Mouse (Mus musculus): ENCODE results near the gene Prkcb. TPM values are rescaled to one million over a fixed set of nuclear protein-coding genes. Genes with fewer than 3 reads are reported as not detected.

Gene Prkcb
- total and polyA plus RNA-seq, 2 experiments from 2014 or later, result 196 to 307 TPM

- Histone ChIP-seq H3K27me3 (ENCODE audit: insufficient read depth, low read length) (no peaks in the 10 kb centered on the region), H3K4me2 (ENCODE audit: low read depth, low read length, poor library complexity, severe bottlenecking) (peak overlapping the region; percentile 36), H3K4me3 (ENCODE audit: low read depth, low read length) (0 out of 2 replicates have a peak overlapping the region, but pooled peaks have one; percentile 8), H3K9ac (replicated peaks; ENCODE audit: low read length, poor library complexity, severe bottlenecking) (0 out of 2 replicates have a peak overlapping the region, but pooled peaks have one; percentile 29), H3K9me3 (ENCODE audit: low read length) (no peaks in the 10 kb centered on the region), H3K4me1 (ENCODE audit: insufficient read depth, low read length) (peaks cover 17% of the 10 kb centered on the region), H3K36me3 (ENCODE audit: insufficient read depth, low read length) (no peaks in the 10 kb centered on the region), H3K27ac (ENCODE audit: low read depth, low read length) (peak overlapping the region; percentile 40)
- no peak for TF ChIP-seq CTCF (IDR thresholded peaks at IDR 0.05)
- ATAC-seq (ENCODE audit: low FRiP score) (peak; percentile 87), DNase-seq (ENCODE audit: low spot score) (peak; percentile 96)
- 2% methylated on average over 21 of the region's 21 CpGs for WGBS
Measured at GRCm38 (mm10) chr7:122404571-122405393, 116.2 kb downstream of the Prkcb start.

GRCm38 (mm10) chr7:122406625-122407024 lies 118.1 kb downstream of the Prkcb start:
- no peaks in the 10 kb centered on the region for H3K27me3 ChIP-seq (ENCODE audit: insufficient read depth, low read length)
- DNase-seq (ENCODE audit: low spot score) (peak; percentile 41), ATAC-seq (ENCODE audit: low FRiP score) (peak; percentile 47; the same call in 1 of the 2 replicates)
- TF ChIP-seq CTCF (IDR thresholded peaks at IDR 0.05), result no peak
- peaks cover 17% of the 10 kb centered on the region for H3K4me1 ChIP-seq (ENCODE audit: insufficient read depth, low read length)
- no peaks in the 10 kb centered on the region for H3K36me3 ChIP-seq (ENCODE audit: insufficient read depth, low read length)
- H3K9ac ChIP-seq (replicated peaks; ENCODE audit: low read length, poor library complexity, severe bottlenecking), result no peak overlapping the region
- WGBS, result 14% methylated on average over 13 of the region's 13 CpGs
- H3K27ac ChIP-seq (ENCODE audit: low read depth, low read length), result peak overlapping the region; percentile 63; the same call in 1 of the 2 replicates
- H3K9me3 ChIP-seq (ENCODE audit: low read length), result no peaks in the 10 kb centered on the region
- no peak overlapping the region for H3K4me2 ChIP-seq (ENCODE audit: low read depth, low read length, poor library complexity, severe bottlenecking)
- H3K4me3 ChIP-seq (ENCODE audit: low read depth, low read length), result no peak overlapping the region

- DNase-seq (ENCODE audit: low spot score) (no peak), ATAC-seq (ENCODE audit: low FRiP score) (no peak)
- Histone ChIP-seq H3K36me3 (ENCODE audit: insufficient read depth, low read length) (no peaks in the 10 kb centered on the region), H3K9me3 (ENCODE audit: low read length) (no peaks in the 10 kb centered on the region), H3K4me3 (ENCODE audit: low read depth, low read length) (no peak overlapping the region), H3K27me3 (ENCODE audit: insufficient read depth, low read length) (no peaks in the 10 kb centered on the region), H3K27ac (ENCODE audit: low read depth, low read length) (no peak overlapping the region), H3K4me1 (ENCODE audit: insufficient read depth, low read length) (peaks cover 10% of the 10 kb centered on the region), H3K9ac (replicated peaks; ENCODE audit: low read length, poor library complexity, severe bottlenecking) (no peak overlapping the region), H3K4me2 (ENCODE audit: low read depth, low read length, poor library complexity, severe bottlenecking) (no peak overlapping the region)
- no peak for TF ChIP-seq CTCF (IDR thresholded peaks at IDR 0.05)
- 86% methylated on average over 6 of the region's 6 CpGs for WGBS
Measured at GRCm38 (mm10) chr7:122409945-122410344, 121.4 kb downstream of the Prkcb start.

- H3K4me2 ChIP-seq (ENCODE audit: low read depth, low read length, poor library complexity, severe bottlenecking), result no peak overlapping the region
- no peak for TF ChIP-seq CTCF (IDR thresholded peaks at IDR 0.05)
- WGBS, result 77% methylated on average over 3 of the region's 3 CpGs
- no peaks in the 10 kb centered on the region for H3K36me3 ChIP-seq (ENCODE audit: insufficient read depth, low read length)
- H3K27ac ChIP-seq (ENCODE audit: low read depth, low read length), result no peak overlapping the region
- H3K4me3 ChIP-seq (ENCODE audit: low read depth, low read length), result no peak overlapping the region
- peaks cover 7% of the 10 kb centered on the region; the same call in 1 of the 2 replicates for H3K4me1 ChIP-seq (ENCODE audit: insufficient read depth, low read length)
- ATAC-seq (ENCODE audit: low FRiP score) (no peak), DNase-seq (ENCODE audit: low spot score) (no peak)
- H3K9ac ChIP-seq (replicated peaks; ENCODE audit: low read length, poor library complexity, severe bottlenecking), result no peak overlapping the region
- no peaks in the 10 kb centered on the region for H3K9me3 ChIP-seq (ENCODE audit: low read length)
- no peaks in the 10 kb centered on the region for H3K27me3 ChIP-seq (ENCODE audit: insufficient read depth, low read length)
Measured at GRCm38 (mm10) chr7:122410873-122411272, 122.3 kb downstream of the Prkcb start.

GRCm38 (mm10) chr7:122413231-122413630 lies 124.7 kb downstream of the Prkcb start:
- Histone ChIP-seq H3K9me3 (ENCODE audit: low read length) (no peaks in the 10 kb centered on the region), H3K4me3 (ENCODE audit: low read depth, low read length) (no peak overlapping the region), H3K4me2 (ENCODE audit: low read depth, low read length, poor library complexity, severe bottlenecking) (no peak overlapping the region), H3K27me3 (ENCODE audit: insufficient read depth, low read length) (no peaks in the 10 kb centered on the region), H3K9ac (replicated peaks; ENCODE audit: low read length, poor library complexity, severe bottlenecking) (no peak overlapping the region), H3K36me3 (ENCODE audit: insufficient read depth, low read length) (no peaks in the 10 kb centered on the region), H3K27ac (ENCODE audit: low read depth, low read length) (no peak overlapping the region), H3K4me1 (ENCODE audit: insufficient read depth, low read length) (no peaks in the 10 kb centered on the region)
- DNase-seq (ENCODE audit: low spot score) (no peak), ATAC-seq (ENCODE audit: low FRiP score) (no peak)
- no peak for TF ChIP-seq CTCF (IDR thresholded peaks at IDR 0.05)
- 89% methylated on average over 6 of the region's 6 CpGs for WGBS

GRCm38 (mm10) chr7:122414146-122414545 lies 125.6 kb downstream of the Prkcb start:
- H3K4me3 ChIP-seq (ENCODE audit: low read depth, low read length), result no peak overlapping the region
- ATAC-seq (ENCODE audit: low FRiP score) (no peak), DNase-seq (ENCODE audit: low spot score) (no peak)
- H3K27me3 ChIP-seq (ENCODE audit: insufficient read depth, low read length), result no peaks in the 10 kb centered on the region
- no peak overlapping the region for H3K4me2 ChIP-seq (ENCODE audit: low read depth, low read length, poor library complexity, severe bottlenecking)
- no peaks in the 10 kb centered on the region for H3K4me1 ChIP-seq (ENCODE audit: insufficient read depth, low read length)
- no peak overlapping the region for H3K27ac ChIP-seq (ENCODE audit: low read depth, low read length)
- 90% methylated on average over 10 of the region's 10 CpGs for WGBS
- no peak for TF ChIP-seq CTCF (IDR thresholded peaks at IDR 0.05)
- H3K9ac ChIP-seq (replicated peaks; ENCODE audit: low read length, poor library complexity, severe bottlenecking), result no peak overlapping the region
- H3K9me3 ChIP-seq (ENCODE audit: low read length), result no peaks in the 10 kb centered on the region
- H3K36me3 ChIP-seq (ENCODE audit: insufficient read depth, low read length), result no peaks in the 10 kb centered on the region

All from midbrain, postnatal 0 days (tissue).